Mouse (Mus musculus) embryonic stem cell, embryonic (primary cell): ENCODE data around the gene Slc37a1.

ENCODE experiments used
- CTCF ChIA-PET, 4 experiments: fragments of 300-600 bp in 2 of 4; fragments of 350-600 bp in 2 of 4; sonication (Branson Sonifier 250); formaldehyde crosslinking; loops; one replicate each; lab custom pipeline; 2022; ENCODE audit warnings: inconsistent platforms in 2 of 4; lab: Charles Lee
- POLR2A ChIA-PET, 4 experiments: fragments of 300-600 bp in 2 of 4; fragments of 350-600 bp in 2 of 4; sonication (Branson Sonifier 250); formaldehyde crosslinking; loops; one replicate each; lab custom pipeline; 2022; ENCODE audit warnings: antibody characterized with exemption in 4 of 4, inconsistent platforms in 1 of 4; lab: Charles Lee

Slc37a1 gene

GRCm38 (mm10) chr17:31331273-31331672, 44.7 kb downstream of the Slc37a1 start:
- POLR2A ChIA-PET: interaction anchor here (0.5 to 12.0 kb wide), 11 partner anchors 9 to 195 kb away, joined by 3 to 70 read pairs (median 3); no protein-coding TSS in a partner anchor
- CTCF ChIA-PET: interaction anchor here (0.5 to 6.7 kb wide), 85 partner anchors 7 to 968 kb away, joined by 3 to 99 read pairs (median 4); partner anchors contain the start of genes Pde9a (in 2 of the 4), Abcg1 (in 1 of the 4) and Rsph1 (in 1 of the 4)

DNA sequence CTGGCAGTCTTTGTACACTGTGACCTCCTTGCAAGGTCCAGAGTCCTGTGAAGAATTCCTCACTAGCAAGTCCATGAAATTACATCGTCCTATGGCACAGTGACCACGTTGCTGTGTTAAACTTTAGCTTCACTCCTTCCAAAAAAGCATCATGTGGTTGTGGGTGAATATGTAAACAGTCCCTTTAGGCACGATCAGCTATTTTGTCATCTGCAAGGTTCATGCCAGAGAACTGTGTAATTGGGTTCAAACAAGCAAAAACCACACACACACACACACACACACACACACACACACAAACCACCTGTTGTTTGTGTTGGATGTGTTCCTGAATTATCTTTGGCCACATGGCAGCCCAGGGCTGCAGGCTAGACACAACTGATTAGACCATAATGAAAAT, 45.3 kb downstream of the Slc37a1 start:
- CTCF ChIA-PET: interaction anchor here (0.5 to 6.7 kb wide), 23 partner anchors 8 to 967 kb away, joined by 3 to 99 read pairs (median 5); partner anchors contain the start of gene Abcg1 (in 1 of the 4)

DNA sequence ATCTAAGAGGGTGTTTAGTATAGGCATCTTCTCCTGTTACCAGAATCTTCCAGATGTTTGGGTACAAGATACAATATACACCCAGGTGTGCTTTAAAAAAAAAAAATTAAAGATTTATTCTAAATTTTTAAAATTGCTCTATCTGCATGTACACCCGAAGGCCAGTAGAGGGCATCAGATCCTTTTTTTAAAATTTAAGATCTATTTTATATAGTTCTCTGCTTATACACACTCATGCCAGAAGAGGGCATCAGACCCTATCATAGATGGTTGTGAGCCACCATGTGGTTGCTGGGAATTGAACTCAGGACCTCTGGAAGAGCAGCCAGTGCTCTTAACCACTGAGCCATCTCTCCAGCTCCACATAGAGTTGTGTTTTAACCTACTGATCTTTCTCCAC, 45.7 kb downstream of the Slc37a1 start:
- POLR2A ChIA-PET: interaction anchor here in 3 of 4 experiments (0.5 to 1.2 kb wide), 3 partner anchors 91 to 324 kb away, joined by 3 to 6 read pairs (median 3); no protein-coding TSS in a partner anchor
- CTCF ChIA-PET: interaction anchor here (0.5 to 6.7 kb wide), 11 partner anchors 8 to 1274 kb away, joined by 3 to 99 read pairs (median 8); no protein-coding TSS in a partner anchor

More for the DNA sequence above, 45.3 kb downstream of the Slc37a1 start:
- POLR2A ChIA-PET: interaction anchor here in 3 of 4 experiments (0.5 to 12.0 kb wide), 4 partner anchors 36 to 325 kb away, joined by 3 to 70 read pairs (median 4); no protein-coding TSS in a partner anchor

- ChIA-PET POLR2A (interaction anchor here in 2 of 4 experiments (0.7 to 4.7 kb wide), 7 partner anchors 9 to 302 kb away, joined by 3 to 31 read pairs (median 3); partner anchors contain the start of gene Cbs (in 1 of the 2)), CTCF (interaction anchor here (0.6 to 2.8 kb wide), 13 partner anchors 9 to 957 kb away, joined by 3 to 13 read pairs (median 4); no protein-coding TSS in a partner anchor)
These were observed 48.1 kb downstream of the Slc37a1 start for GRCm38 (mm10) chr17:31334509-31335260.

- CTCF ChIA-PET: interaction anchor here (0.5 to 2.8 kb wide), 19 partner anchors 9 to 958 kb away, joined by 3 to 13 read pairs (median 4); no protein-coding TSS in a partner anchor
- POLR2A ChIA-PET: interaction anchor here in 3 of 4 experiments (0.6 to 4.7 kb wide), 11 partner anchors 9 to 301 kb away, joined by 3 to 31 read pairs (median 3); partner anchors contain the start of gene Cbs (in 1 of the 3)
These were observed 48.9 kb downstream of the Slc37a1 start for GRCm38 (mm10) chr17:31335344-31336080.

GRCm38 (mm10) chr17:31339769-31340168, 53.2 kb downstream of the Slc37a1 start:
- POLR2A ChIA-PET: interaction anchor here in 2 of 4 experiments (0.6 to 1.6 kb wide), 4 partner anchors 9 to 44 kb away, joined by 3 to 4 read pairs (median 3); no protein-coding TSS in a partner anchor
- CTCF ChIA-PET: interaction anchor here (0.6 to 1.7 kb wide), 5 partner anchors 9 to 418 kb away, joined by 3 to 7 read pairs (median 3); no protein-coding TSS in a partner anchor

DNA sequence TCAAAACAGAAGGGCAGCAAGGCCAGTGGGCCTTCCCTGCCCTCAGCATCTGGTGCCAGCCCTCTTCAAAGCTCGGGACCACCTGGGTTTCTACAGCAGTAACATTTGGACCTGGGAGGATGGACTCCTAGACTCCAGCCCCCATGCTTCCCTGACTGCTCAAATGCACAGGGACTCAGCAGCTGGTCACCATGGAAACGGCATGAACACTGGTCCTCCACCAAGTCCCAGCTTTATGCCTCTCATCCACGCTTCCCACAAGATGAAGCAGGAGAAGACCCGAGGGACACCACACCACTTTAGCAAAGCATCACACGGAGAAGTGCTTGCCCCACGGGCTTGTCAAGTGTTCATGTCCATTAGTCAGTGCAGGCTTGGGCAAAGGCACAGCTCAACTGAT, 55.6 kb downstream of the Slc37a1 start:
- ChIA-PET CTCF (interaction anchor here in 2 of 4 experiments (1.1 to 1.9 kb wide), 4 partner anchors 11 to 150 kb away, joined by 4 to 5 read pairs (median 4); no protein-coding TSS in a partner anchor), POLR2A (interaction anchor here in 1 of 4 experiments (1.4 kb wide), 1 partner anchor 27 kb away, joined by 3 read pairs; no protein-coding TSS in a partner anchor)

DNA sequence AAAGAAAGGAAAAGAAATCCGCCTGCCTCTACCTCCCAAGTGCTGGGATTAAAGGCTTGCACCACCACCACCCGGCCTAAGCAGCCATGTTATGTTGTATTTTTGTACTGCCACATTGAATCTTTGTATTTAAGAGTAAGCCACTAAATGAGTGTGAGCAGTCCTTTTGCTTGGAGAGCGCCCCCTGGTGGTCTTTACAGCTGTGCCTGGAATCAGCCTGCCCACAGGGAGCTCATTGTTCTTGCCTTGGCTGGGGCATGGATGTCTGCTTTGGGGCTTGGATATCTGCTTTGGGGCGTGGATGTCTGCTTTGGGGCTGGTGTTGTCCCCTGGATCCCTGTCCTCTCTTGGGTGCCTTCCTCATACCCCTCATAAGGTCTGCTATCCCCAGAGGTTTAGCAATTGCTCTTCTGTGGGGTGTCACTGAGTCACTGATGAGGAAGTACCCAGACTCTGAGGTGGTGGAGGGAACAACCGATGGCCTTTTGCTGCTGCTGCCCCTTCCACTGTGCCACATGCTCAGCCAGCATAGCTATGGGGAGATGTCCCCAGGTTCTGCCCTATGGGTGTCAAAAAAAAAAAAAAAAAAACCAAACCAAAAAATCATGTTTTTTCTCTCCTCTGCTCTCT, 57.7 kb downstream of the Slc37a1 start:
- POLR2A ChIA-PET: interaction anchor here (0.6 to 2.1 kb wide), 12 partner anchors 8 to 490 kb away, joined by 3 to 10 read pairs (median 4); no protein-coding TSS in a partner anchor
- CTCF ChIA-PET: interaction anchor here (0.5 to 2.5 kb wide), 80 partner anchors 8 to 729 kb away, joined by 3 to 24 read pairs (median 4); partner anchors contain the start of genes Cbs (in 1 of the 4), Pde9a (in 1 of the 4) and Pknox1 (in 1 of the 4)

DNA sequence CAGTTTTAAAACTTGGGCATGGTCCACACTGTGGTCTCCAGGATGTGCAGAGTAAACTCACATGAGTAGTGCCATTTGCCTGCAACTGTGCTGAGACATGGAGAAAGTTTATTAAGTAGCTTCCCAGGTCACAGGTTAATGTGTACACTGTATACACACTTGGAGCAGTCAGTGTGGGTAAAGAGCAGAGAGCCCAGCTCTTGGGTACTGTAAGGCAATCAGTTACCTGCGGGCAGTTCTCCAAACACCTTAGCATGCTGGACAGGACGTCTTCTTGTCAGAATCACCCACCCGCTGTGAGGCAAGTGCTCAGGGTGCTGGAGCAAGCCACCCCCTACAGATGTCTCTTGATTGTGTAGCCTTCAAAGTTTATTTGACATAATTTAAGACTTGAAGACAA, 58.2 kb downstream of the Slc37a1 start:
- POLR2A ChIA-PET: interaction anchor here (0.6 to 1.6 kb wide), 9 partner anchors 9 to 490 kb away, joined by 3 to 10 read pairs (median 4); no protein-coding TSS in a partner anchor
- CTCF ChIA-PET: interaction anchor here (0.5 to 2.5 kb wide), 72 partner anchors 8 to 729 kb away, joined by 3 to 24 read pairs (median 4); partner anchors contain the start of genes Cbs (in 1 of the 4), Pde9a (in 1 of the 4) and Pknox1 (in 1 of the 4)

- CTCF ChIA-PET: interaction anchor here in 2 of 4 experiments (0.7 to 1.3 kb wide), 2 partner anchors 11 to 41 kb away, joined by 3 read pairs; no protein-coding TSS in a partner anchor
- POLR2A ChIA-PET: interaction anchor here in 1 of 4 experiments (2.3 kb wide), 1 partner anchor 18 kb away, joined by 5 read pairs; no protein-coding TSS in a partner anchor
These were observed 61.5 kb downstream of the Slc37a1 start for GRCm38 (mm10) chr17:31348129-31348528.

- CTCF ChIA-PET: interaction anchor here in 2 of 4 experiments (1.0 to 1.1 kb wide), 2 partner anchors 18 to 143 kb away, joined by 3 read pairs; no protein-coding TSS in a partner anchor
- POLR2A ChIA-PET: interaction anchor here in 2 of 4 experiments (0.6 to 2.3 kb wide), 3 partner anchors 19 to 502 kb away, joined by 4 to 7 read pairs (median 5); no protein-coding TSS in a partner anchor
These were observed 62.8 kb downstream of the Slc37a1 start for GRCm38 (mm10) chr17:31349388-31349787.

- ChIA-PET POLR2A (interaction anchor here in 1 of 4 experiments (0.6 to 1.5 kb wide), 6 partner anchors 8 to 379 kb away, joined by 3 to 6 read pairs (median 4); partner anchors contain the start of genes Pde9a and Rsph1), CTCF (interaction anchor here in 3 of 4 experiments (0.5 to 2.4 kb wide), 6 partner anchors 8 to 141 kb away, joined by 3 to 10 read pairs (median 9); no protein-coding TSS in a partner anchor)
These were observed 65.4 kb downstream of the Slc37a1 start for GRCm38 (mm10) chr17:31351984-31352383.

DNA sequence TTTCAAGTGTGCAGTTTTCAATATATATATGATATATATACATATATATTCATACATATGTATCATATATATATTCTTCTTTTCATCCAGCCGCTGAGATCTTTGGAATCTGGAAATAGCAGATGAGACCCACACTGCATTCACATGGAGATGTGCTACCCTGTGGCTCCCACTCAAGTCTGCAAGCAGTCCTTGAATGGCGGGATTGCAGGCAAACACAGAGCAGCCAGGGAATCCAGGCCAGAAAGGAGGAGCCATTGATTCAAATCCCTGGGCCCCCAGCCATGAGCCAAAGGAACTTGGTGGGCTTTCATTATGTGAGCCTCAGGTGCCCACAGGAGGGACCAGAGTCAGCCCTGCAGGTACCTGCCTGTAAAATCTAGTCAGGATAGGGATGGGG, 66.7 kb downstream of the Slc37a1 start:
- CTCF ChIA-PET: interaction anchor here in 3 of 4 experiments (0.5 to 2.4 kb wide), 7 partner anchors 9 to 139 kb away, joined by 3 to 10 read pairs (median 8); no protein-coding TSS in a partner anchor
- POLR2A ChIA-PET: interaction anchor here in 1 of 4 experiments (1.0 to 1.5 kb wide), 2 partner anchors 10 to 139 kb away, joined by 5 to 6 read pairs; no protein-coding TSS in a partner anchor

- POLR2A ChIA-PET: interaction anchor here in 2 of 4 experiments (0.6 to 0.9 kb wide), 6 partner anchors 107 to 653 kb away, joined by 3 to 7 read pairs (median 4); partner anchors contain the start of gene Ndufv3 (in 1 of the 2)
- CTCF ChIA-PET: interaction anchor here in 3 of 4 experiments (0.5 to 1.2 kb wide), 5 partner anchors 10 to 320 kb away, joined by 3 to 7 read pairs (median 3); no protein-coding TSS in a partner anchor
These were observed 68.1 kb downstream of the Slc37a1 start for GRCm38 (mm10) chr17:31354684-31355083.

GRCm38 (mm10) chr17:31355792-31356502, 69.4 kb downstream of the Slc37a1 start:
- CTCF ChIA-PET: interaction anchor here in 2 of 4 experiments (0.6 to 0.7 kb wide), 3 partner anchors 96 to 1553 kb away, joined by 3 to 7 read pairs (median 4); no protein-coding TSS in a partner anchor
- POLR2A ChIA-PET: interaction anchor here in 2 of 4 experiments (0.7 kb wide), 2 partner anchors 20 to 25 kb away, joined by 6 to 13 read pairs; no protein-coding TSS in a partner anchor
